Mouse (Mus musculus) lung, postnatal 0 days (tissue): ENCODE results near the gene Tle6. TPM values are rescaled to one million over a fixed set of nuclear protein-coding genes. Genes with fewer than 3 reads are reported as not detected.
A peak's percentile ranks its signal among the peaks of the same experiment; 100 is the strongest.

Experiments
- ATAC-seq: fragments of 200-750 bp; cut with Nextera tagmentation; 2 replicates; pipeline ENCODE4 v1.8.0; 2017; ENCODE audit warnings: moderate library complexity
- DNase-seq: peaks from one replicate; pipeline ENCODE4 v3.0.0-alpha.2; 2016; ENCODE audit warnings: low spot score
- H3K27ac ChIP-seq: fragments of 300-500 bp; sonication (generic); 2 replicates; pipeline ENCODE4 v1.5.1; 2014; ENCODE audit warnings: antibody characterized with exemption, mild to moderate bottlenecking, low read length, mixed read lengths
- H3K27me3 ChIP-seq: fragments of 300-500 bp; sonication (generic); replicated peaks from 2 replicates; pipeline ENCODE4 v1.6.1; 2014; ENCODE audit warnings: low read length, mixed read lengths; ENCODE audit not compliant: insufficient read depth
- H3K36me3 ChIP-seq: fragments of 300-500 bp; sonication (generic); 2 replicates; pipeline ENCODE4 v1.6.1; 2014; ENCODE audit warnings: low read length, mixed read lengths; ENCODE audit not compliant: insufficient read depth
- H3K4me1 ChIP-seq: fragments of 300-500 bp; sonication (generic); 2 replicates; pipeline ENCODE4 v1.6.1; 2014; ENCODE audit warnings: antibody characterized with exemption, low read depth, low read length, mixed read lengths; ENCODE audit not compliant: insufficient read depth
- H3K4me2 ChIP-seq: fragments of 300-500 bp; sonication (generic); replicated peaks from 2 replicates; pipeline ENCODE4 v1.6.1; 2014; ENCODE audit warnings: low read depth, mild to moderate bottlenecking, low read length, moderate library complexity, mixed read lengths
- H3K4me3 ChIP-seq: fragments of 300-500 bp; sonication (generic); 2 replicates; pipeline ENCODE4 v1.5.1; 2014; ENCODE audit warnings: low read depth, low read length
- H3K9ac ChIP-seq: fragments of 300-500 bp; sonication (generic); replicated peaks from 2 replicates; pipeline ENCODE4 v1.6.1; 2014; ENCODE audit warnings: low read depth, mild to moderate bottlenecking
- H3K9me3 ChIP-seq: fragments of 300-500 bp; sonication (generic); 2 replicates; pipeline ENCODE4 v1.6.1; 2016; ENCODE audit warnings: low read length, mixed read lengths
- CTCF ChIP-seq: IDR thresholded peaks from 2 replicates; pipeline ENCODE4 v1.5.1; 2016; ENCODE audit warnings: antibody characterized with exemption, mild to moderate bottlenecking
- EP300 ChIP-seq: IDR thresholded peaks from 2 replicates; pipeline ENCODE4 v1.6.1; 2016; ENCODE audit warnings: antibody characterized with exemption, mild to moderate bottlenecking, control low read depth
- WGBS: fragments of 180-500 bp; shearing (Covaris S2); extraction: QIAGEN DNeasy Blood & Tissue Kit; methylation state at CpG from one replicate; pipeline ENCODE4 v1.1.7; 2014; 5-methylcytosine and 5-hydroxymethylcytosine counted together
- polyA plus RNA-seq: library from polyadenylated mRNA; unstranded; fragments of >200 nt; fragmentation: Nextera tagmentation; extraction: Ambion mirVana; gene quantifications from 2 replicates; pipeline ENCODE4 v1.2.1, GENCODE M21; 2015

The Tle6 gene
- polyA plus RNA-seq, 1 experiment from 2014 or later = 12.8 TPM

DNA sequence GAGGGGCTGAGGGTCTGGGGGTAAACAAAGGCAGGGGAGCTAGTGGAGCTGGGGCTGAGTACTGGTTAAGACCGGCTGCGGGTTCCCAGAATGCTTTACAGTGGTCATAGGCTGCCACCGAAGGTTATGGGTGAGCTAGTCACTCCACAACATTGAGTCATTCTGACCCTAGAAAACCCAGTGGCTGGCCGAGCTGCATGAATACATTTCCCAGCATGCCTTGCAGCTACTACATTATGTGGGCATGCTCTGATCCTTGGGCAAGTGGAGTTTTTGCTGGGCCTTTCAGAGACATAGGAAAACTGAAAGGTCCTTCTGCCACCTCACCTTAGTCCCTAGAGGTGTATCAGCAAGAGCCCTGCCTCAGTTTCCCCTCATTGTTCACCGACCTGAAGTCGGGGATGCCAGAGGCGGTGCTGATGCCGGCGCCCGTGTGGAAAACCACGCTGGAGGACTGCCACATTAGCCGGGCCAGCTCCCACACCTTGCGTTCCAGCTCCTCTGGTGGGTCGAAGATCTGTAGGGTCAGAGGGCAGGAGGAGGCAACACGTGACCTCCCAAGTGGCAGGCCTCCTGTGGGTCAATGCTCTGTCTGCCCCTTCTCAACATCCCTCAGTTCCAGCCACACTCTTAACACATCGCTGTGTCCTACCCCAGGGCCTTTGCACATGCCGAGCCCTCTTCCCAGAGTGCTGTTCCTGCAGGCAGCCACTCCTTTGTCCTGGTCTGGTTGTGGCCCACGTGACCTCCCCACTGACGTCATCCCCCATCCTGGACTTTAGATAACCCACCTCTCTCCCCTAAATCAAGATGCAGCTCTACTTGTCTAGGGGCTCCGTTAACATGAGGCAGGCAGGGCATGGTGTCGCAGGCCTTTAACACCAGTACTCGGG is 25.5 kb upstream of the Tle6 start:
- Histone ChIP-seq H3K36me3 (peaks cover 14% of the 10 kb centered on the region; the same call in 1 of the 2 replicates), H3K9me3 (no peaks in the 10 kb centered on the region), H3K27me3 (no peaks in the 10 kb centered on the region), H3K4me1 (peaks cover 13% of the 10 kb centered on the region), H3K9ac (no peak overlapping the region), H3K4me2 (peak overlapping the region; percentile 78), H3K27ac (peak overlapping the region; percentile 92; the same call in 1 of the 2 replicates), H3K4me3 (peak overlapping the region; percentile 66)
- DNase-seq (peak; percentile 33), ATAC-seq (no peak)
- TF ChIP-seq EP300 (no peak), CTCF (no peak)
- 90% methylated on average over 22 of the region's 22 CpGs for WGBS

DNA sequence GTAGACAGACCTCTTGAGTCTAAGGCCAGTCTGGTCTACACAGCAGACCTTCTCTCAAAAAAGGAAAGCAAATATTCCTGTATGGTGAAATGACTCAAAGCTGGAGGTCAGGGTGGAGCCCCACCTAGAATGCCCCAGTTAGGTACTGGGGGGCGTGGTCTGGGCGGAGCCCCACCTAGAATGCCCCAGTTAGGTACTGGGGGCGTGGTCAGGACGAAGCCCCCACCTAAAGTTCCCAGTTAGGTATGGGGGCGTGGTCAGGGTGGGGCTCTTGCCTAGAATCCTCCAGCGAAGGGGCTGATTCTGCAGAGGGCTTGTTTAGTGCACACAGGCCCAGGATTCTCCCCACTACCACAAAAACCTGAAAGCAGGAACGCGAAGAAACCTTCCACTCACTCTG is 22.6 kb upstream of the Tle6 start:
- Histone ChIP-seq H3K4me2 (no peak overlapping the region), H3K27ac (no peak overlapping the region), H3K4me3 (no peak overlapping the region), H3K4me1 (peaks cover 13% of the 10 kb centered on the region), H3K36me3 (peaks cover 16% of the 10 kb centered on the region; the same call in 1 of the 2 replicates), H3K27me3 (no peaks in the 10 kb centered on the region), H3K9ac (no peak overlapping the region), H3K9me3 (no peaks in the 10 kb centered on the region; the same call in 1 of the 2 replicates)
- peak; percentile 48 for DNase-seq
- no peak for TF ChIP-seq EP300
- no peak for TF ChIP-seq CTCF
- 63% methylated on average over 8 of the region's 8 CpGs for WGBS
- no peak for ATAC-seq

DNA sequence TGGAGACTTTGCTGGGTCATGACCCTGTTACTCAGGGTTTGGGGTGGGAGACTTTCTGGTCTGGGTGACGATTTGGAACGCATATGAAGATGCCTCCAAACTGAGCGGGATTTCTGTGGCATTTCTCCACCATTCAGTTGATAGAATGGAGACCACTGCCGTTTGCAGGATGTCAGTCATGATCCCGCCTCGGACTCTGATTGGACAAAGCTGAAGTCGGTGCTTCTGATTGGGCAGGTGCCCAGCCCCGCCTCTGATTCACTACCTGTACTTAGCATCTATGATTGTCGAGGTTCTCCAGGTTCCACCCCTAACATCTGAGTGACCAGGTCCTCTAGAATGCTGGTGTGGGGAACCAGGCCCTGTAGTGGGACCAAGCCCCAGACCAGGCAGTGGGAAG is 19.9 kb upstream of the Tle6 start:
- Histone ChIP-seq H3K36me3 (peaks cover 16% of the 10 kb centered on the region; the same call in 1 of the 2 replicates), H3K4me1 (no peaks in the 10 kb centered on the region), H3K27ac (no peak overlapping the region), H3K9me3 (no peaks in the 10 kb centered on the region; the same call in 1 of the 2 replicates), H3K9ac (no peak overlapping the region), H3K4me3 (no peak overlapping the region), H3K4me2 (no peak overlapping the region), H3K27me3 (no peaks in the 10 kb centered on the region)
- no peak for TF ChIP-seq EP300
- TF ChIP-seq CTCF = no peak
- ATAC-seq = no peak
- DNase-seq = no peak
- WGBS = 52% methylated on average over 9 of the region's 9 CpGs

DNA sequence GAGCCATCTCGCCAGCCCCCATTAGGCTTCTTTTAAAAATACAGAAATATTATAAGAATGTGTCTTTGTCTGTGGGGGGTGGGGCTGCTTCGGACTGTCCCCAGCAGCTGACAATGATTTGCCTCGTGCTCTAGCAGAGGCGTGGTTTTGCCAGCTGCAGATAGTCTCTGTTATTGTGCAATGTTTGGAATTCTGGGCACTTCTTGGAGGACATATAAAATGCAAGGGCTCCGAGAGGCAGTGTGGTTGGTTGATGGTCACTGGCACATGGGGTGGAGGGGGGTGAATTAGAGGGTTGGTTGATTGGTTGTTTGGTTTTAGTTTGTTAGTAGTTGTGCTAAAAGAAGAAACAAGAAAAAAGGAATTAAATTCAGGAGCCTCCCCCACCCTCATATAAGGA is 19.1 kb upstream of the Tle6 start:
- Histone ChIP-seq H3K27ac (no peak overlapping the region), H3K36me3 (peaks cover 13% of the 10 kb centered on the region; the same call in 1 of the 2 replicates), H3K9ac (no peak overlapping the region), H3K27me3 (no peaks in the 10 kb centered on the region), H3K9me3 (no peaks in the 10 kb centered on the region; the same call in 1 of the 2 replicates), H3K4me2 (no peak overlapping the region), H3K4me1 (no peaks in the 10 kb centered on the region), H3K4me3 (no peak overlapping the region)
- 60% methylated on average over 5 of the region's 5 CpGs for WGBS
- no peak for TF ChIP-seq EP300
- no peak for TF ChIP-seq CTCF
- DNase-seq (no peak), ATAC-seq (no peak)

DNA sequence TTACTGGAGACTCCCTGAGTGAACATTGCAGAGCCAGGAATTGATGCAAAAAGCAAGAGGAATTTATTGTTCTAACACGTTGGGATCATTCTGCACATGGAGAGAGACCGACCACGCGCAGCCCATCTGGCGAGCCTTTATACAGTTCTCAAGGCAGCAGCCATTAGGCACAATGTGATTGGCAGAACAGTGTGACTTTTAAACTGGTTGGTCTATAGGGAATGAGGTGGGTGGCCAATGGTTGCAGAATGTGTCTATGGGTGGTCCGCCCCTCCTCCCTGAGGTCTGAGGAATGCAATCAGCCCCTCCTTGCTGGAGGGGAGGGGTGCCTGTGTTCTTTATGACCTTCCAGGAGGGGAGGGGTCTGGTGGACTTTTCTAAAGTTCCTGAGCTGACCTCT is 14.6 kb upstream of the Tle6 start:
- H3K4me1 ChIP-seq = no peaks in the 10 kb centered on the region
- H3K9ac ChIP-seq = no peak overlapping the region
- no peak overlapping the region for H3K4me2 ChIP-seq
- TF ChIP-seq CTCF (no peak), EP300 (no peak)
- WGBS = 54% methylated on average over 6 of the region's 6 CpGs
- H3K4me3 ChIP-seq = no peak overlapping the region
- no peaks in the 10 kb centered on the region for H3K27me3 ChIP-seq
- H3K36me3 ChIP-seq = no peaks in the 10 kb centered on the region
- no peak overlapping the region for H3K27ac ChIP-seq
- ATAC-seq (no peak), DNase-seq (no peak)
- no peaks in the 10 kb centered on the region; the same call in none of the 2 replicates for H3K9me3 ChIP-seq

DNA sequence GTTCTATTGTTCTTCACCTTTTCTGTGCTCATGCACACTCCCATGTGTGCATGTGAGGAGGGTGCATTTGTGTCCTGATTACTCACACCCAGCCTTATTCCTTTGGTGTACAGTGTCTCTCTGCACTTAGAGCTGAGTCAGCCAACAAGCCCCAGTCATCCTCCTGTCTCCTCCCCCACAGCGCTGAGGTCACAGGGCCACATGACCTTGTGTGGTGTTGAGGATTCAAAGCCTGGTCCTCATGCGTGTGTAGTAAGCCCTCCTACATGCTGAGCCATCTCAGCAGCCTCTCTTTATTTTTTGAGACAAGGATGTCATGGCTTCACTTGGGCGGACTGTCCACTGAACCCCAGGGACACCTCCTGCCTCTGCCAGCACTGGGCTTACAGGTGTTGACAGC is 11.9 kb upstream of the Tle6 start:
- no peak overlapping the region for H3K4me2 ChIP-seq
- TF ChIP-seq CTCF = no peak
- TF ChIP-seq EP300 = no peak
- H3K4me1 ChIP-seq = no peaks in the 10 kb centered on the region
- H3K36me3 ChIP-seq = no peaks in the 10 kb centered on the region
- ATAC-seq (no peak), DNase-seq (no peak)
- WGBS = 63% methylated on average over 3 of the region's 3 CpGs
- no peak overlapping the region for H3K4me3 ChIP-seq
- H3K27me3 ChIP-seq = no peaks in the 10 kb centered on the region
- H3K27ac ChIP-seq = no peak overlapping the region
- H3K9me3 ChIP-seq = no peaks in the 10 kb centered on the region; the same call in 1 of the 2 replicates
- no peak overlapping the region for H3K9ac ChIP-seq
